Mouse (Mus musculus) forebrain, embryonic 12.5 days (tissue): ENCODE data around the gene Pam. TPM values are rescaled to one million over a fixed set of nuclear protein-coding genes. Genes with fewer than 3 reads are reported as not detected.

Source experiments
- ATAC-seq: fragments of 200-750 bp; cut with Nextera tagmentation; 2 replicates; pipeline ENCODE4 v1.8.0; 2017; ENCODE audit warnings: moderate TSS enrichment; ENCODE audit not compliant: low FRiP score
- H3K27ac ChIP-seq: fragments of 300-500 bp; sonication (generic); 2 replicates; pipeline ENCODE4 v1.5.1; 2016; ENCODE audit warnings: mild to moderate bottlenecking
- H3K27me3 ChIP-seq: fragments of 300-500 bp; sonication (generic); 2 replicates; pipeline ENCODE4 v1.6.1; 2016; ENCODE audit warnings: mild to moderate bottlenecking
- H3K36me3 ChIP-seq: fragments of 300-500 bp; sonication (generic); replicated peaks from 2 replicates; pipeline ENCODE4 v1.6.1; 2016; ENCODE audit warnings: mild to moderate bottlenecking
- H3K4me1 ChIP-seq: fragments of 300-500 bp; sonication (generic); 2 replicates; pipeline ENCODE4 v1.6.1; 2016
- H3K4me2 ChIP-seq: fragments of 300-500 bp; sonication (generic); 2 replicates; pipeline ENCODE4 v1.6.1; 2016; ENCODE audit warnings: mild to moderate bottlenecking, moderate library complexity
- H3K4me3 ChIP-seq: fragments of 300-500 bp; sonication (generic); replicated peaks from 2 replicates; pipeline ENCODE4 v1.5.1; 2016; ENCODE audit warnings: mild to moderate bottlenecking
- H3K9ac ChIP-seq: fragments of 300-500 bp; sonication (generic); 2 replicates; pipeline ENCODE4 v1.6.1; 2016; ENCODE audit warnings: mild to moderate bottlenecking
- H3K9me3 ChIP-seq: fragments of 300-500 bp; sonication (generic); 2 replicates; pipeline ENCODE4 v1.6.1; 2016
- WGBS: fragments of 180-500 bp; shearing (Covaris S2); methylation state at CpG from one replicate; pipeline ENCODE4 v1.1.7; 2016; 5-methylcytosine and 5-hydroxymethylcytosine counted together
- polyA plus RNA-seq: library from polyadenylated mRNA; unstranded; fragments of >200 nt; fragmentation: Nextera tagmentation; extraction: Ambion mirVana; gene quantifications from 2 replicates; pipeline ENCODE4 v1.2.1, GENCODE M21; 2016

Gene Pam
- polyA plus RNA-seq, 1 experiment from 2014 or later, result 29.8 TPM

DNA sequence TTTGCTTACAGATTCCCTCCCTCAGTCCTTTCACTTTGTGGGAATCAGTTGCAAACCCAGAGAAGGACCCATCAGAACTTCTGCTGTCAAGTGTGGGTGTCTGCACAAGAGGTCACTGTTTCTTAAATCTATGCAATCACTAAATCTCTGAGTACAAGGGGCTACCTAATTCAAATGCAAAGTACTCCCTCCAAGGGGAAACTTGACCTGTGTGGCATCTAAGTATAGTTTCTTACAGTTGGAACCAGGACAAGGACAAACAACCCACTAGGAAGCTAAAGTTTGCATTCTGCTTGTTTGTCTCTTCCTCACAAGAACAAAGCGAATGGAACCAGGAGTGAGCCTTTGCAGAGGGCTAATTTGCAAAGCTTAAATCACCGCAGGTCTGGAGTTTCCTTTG lies 22.3 kb downstream of the Pam start:
- Histone ChIP-seq H3K9me3 (no peaks in the 10 kb centered on the region), H3K27ac (no peak overlapping the region), H3K4me2 (no peak overlapping the region), H3K36me3 (no peaks in the 10 kb centered on the region), H3K9ac (no peak overlapping the region), H3K4me3 (no peak overlapping the region), H3K27me3 (no peaks in the 10 kb centered on the region), H3K4me1 (peaks cover 9% of the 10 kb centered on the region; the same call in 1 of the 2 replicates)
- ATAC-seq, result no peak
- 18% methylated on average over 2 of the region's 2 CpGs for WGBS

DNA sequence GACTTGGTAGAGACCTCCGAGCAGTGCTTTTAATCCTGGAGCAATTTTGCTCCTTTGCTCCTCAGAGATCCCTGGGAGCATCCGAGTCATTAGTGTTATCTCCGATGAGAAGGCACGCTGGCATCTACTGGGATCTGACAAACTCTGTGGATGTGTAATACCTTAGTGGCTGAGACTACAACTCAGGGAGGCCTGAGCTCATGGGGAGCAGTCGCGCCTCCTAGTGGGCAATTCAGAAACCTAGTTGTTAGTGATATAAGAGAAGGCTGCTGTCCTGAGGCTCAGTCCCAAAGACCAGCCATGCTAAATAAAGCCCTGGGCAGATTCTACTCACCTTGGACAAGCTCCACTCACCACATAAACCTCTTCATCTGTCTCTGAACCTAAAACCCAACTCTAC lies 23.4 kb downstream of the Pam start:
- no peak overlapping the region for H3K27ac ChIP-seq
- H3K4me2 ChIP-seq, result no peak overlapping the region
- H3K4me3 ChIP-seq, result no peak overlapping the region
- H3K9ac ChIP-seq, result no peak overlapping the region
- H3K36me3 ChIP-seq, result no peaks in the 10 kb centered on the region
- no peaks in the 10 kb centered on the region for H3K27me3 ChIP-seq
- H3K9me3 ChIP-seq, result no peaks in the 10 kb centered on the region
- peaks cover 9% of the 10 kb centered on the region; the same call in 1 of the 2 replicates for H3K4me1 ChIP-seq
- 57% methylated on average over 6 of the region's 6 CpGs for WGBS
- ATAC-seq, result peak; percentile 33; the same call in 1 of the 2 replicates

DNA sequence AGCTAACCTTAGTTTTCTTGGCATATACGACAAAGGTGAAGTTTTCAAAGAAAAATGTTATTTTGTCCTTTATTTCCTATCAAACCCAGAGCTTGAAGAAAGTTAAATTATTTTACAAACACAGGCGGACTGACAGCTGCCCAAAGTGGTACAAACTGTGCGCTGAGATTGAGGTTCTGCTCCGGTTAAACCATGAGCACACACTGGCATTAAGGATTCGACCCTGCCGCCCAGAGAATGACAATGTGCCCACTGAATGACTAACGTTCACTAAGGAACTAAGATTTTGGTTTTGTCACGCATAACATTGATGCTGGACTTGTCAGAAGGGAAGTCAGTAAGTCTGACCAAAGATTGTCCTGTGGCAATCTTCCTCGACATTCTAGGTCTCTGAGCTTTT lies 24.0 kb downstream of the Pam start:
- Histone ChIP-seq H3K4me1 (peaks cover 9% of the 10 kb centered on the region; the same call in 1 of the 2 replicates), H3K4me3 (no peak overlapping the region), H3K9ac (no peak overlapping the region), H3K36me3 (no peaks in the 10 kb centered on the region), H3K27ac (no peak overlapping the region), H3K4me2 (no peak overlapping the region), H3K27me3 (no peaks in the 10 kb centered on the region), H3K9me3 (no peaks in the 10 kb centered on the region)
- 88% methylated on average over 9 of the region's 9 CpGs for WGBS
- ATAC-seq, result no peak

DNA sequence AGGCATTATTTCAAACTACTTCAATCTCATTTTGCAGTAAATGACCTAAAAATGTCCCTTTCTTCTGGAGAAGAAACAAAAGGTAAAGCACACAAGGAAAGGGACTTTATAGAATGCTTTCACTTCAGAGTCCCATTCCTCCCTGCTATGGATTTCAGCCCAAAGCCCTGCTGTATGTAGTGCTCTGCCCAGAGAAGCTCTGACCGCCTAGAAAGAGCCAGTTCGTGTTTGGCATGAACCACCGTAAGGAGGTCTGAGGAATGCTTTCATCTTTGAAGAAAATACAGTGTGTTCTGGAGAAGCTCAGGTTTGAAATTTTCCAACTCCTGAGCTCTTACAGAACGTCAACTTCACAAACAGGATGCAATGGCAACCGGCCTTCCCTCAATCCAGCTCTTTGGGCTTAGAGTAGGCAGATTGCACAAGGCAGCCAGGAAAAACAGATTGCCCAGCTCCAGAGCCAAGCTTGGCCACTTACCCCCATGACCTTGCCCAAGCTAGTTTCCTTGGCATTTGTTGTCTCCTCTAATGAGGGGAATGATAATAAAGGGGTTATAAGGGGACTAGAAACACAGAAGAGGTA lies 24.6 kb downstream of the Pam start:
- no peak overlapping the region for H3K27ac ChIP-seq
- H3K36me3 ChIP-seq, result no peaks in the 10 kb centered on the region
- no peak overlapping the region for H3K4me2 ChIP-seq
- no peak overlapping the region for H3K9ac ChIP-seq
- peaks cover 9% of the 10 kb centered on the region; the same call in 1 of the 2 replicates for H3K4me1 ChIP-seq
- WGBS, result 71% methylated on average over 5 of the region's 5 CpGs
- H3K4me3 ChIP-seq, result no peak overlapping the region
- H3K9me3 ChIP-seq, result no peaks in the 10 kb centered on the region
- H3K27me3 ChIP-seq, result no peaks in the 10 kb centered on the region
- no peak for ATAC-seq

DNA sequence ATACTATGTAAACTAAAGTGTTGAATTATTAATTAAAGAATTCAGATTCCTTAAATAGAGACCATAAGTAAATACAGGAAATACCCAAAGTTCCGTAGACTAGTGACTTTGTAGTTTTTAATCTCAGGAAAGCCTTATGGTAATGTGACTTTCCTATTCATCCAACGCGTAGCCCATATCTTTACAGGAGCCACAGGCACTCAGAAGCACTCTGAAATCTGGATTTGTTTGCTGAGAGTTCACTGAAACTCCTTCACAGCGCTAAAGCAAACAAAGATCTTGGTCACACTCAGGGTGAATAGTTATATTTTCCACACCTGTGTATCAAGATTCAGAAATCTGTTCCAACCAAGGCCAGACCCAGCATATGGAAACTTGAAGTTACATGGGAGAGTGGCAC lies 27.3 kb downstream of the Pam start:
- H3K4me1 ChIP-seq, result peaks cover 3% of the 10 kb centered on the region; the same call in 1 of the 2 replicates
- H3K4me2 ChIP-seq, result no peak overlapping the region
- no peak overlapping the region for H3K27ac ChIP-seq
- H3K4me3 ChIP-seq, result no peak overlapping the region
- H3K27me3 ChIP-seq, result no peaks in the 10 kb centered on the region
- no peaks in the 10 kb centered on the region for H3K9me3 ChIP-seq
- H3K36me3 ChIP-seq, result no peaks in the 10 kb centered on the region
- ATAC-seq, result no peak
- 94% methylated on average over 4 of the region's 4 CpGs for WGBS
- H3K9ac ChIP-seq, result no peak overlapping the region

DNA sequence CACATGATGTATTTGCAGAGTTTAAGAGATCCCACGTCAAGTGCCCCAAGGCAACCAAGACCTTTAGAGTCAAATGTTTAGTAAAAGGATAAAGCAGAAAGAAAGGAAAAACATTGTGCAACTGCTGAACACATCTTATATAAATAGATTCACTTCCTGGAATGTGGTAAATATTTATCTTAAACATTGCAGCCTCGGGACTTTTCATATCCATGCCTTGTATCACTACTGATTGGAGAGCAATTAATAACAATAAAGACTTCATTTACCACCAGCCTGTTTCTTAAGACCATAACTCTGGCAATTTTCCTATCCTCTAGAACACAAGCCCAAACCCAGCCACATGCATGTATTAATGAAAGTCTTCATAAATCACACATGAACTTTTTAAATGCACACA lies 33.4 kb downstream of the Pam start:
- H3K9ac ChIP-seq, result no peak overlapping the region
- ATAC-seq, result no peak
- 84% methylated on average over 2 of the region's 2 CpGs for WGBS

DNA sequence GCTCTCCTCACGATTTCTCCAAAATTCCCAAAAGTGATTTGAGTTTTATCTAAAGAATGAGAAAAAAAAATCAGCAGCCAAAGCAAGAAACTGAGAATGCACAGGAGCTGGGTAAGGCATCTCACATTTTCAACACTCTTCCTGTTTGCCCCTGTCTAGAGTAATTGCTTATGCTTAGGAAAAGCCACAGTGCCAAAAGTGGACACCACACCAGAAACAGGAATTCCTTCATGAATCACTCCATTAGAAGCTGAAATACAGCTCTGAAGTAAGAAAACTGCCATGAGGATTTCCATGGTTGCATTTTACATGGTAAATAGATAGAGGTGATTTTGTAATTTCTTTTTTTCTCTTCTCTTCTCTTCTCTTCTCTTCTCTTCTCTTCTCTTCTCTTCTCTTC lies 36.0 kb downstream of the Pam start:
- no peak for ATAC-seq
- no peaks in the 10 kb centered on the region for H3K27me3 ChIP-seq
- H3K4me1 ChIP-seq, result peaks cover 15% of the 10 kb centered on the region
- H3K4me2 ChIP-seq, result no peak overlapping the region
- H3K9me3 ChIP-seq, result no peaks in the 10 kb centered on the region
- WGBS, result 74% methylated on average over 1 of the region's 1 CpGs
- no peaks in the 10 kb centered on the region for H3K36me3 ChIP-seq
- no peak overlapping the region for H3K9ac ChIP-seq
- no peak overlapping the region for H3K4me3 ChIP-seq
- no peak overlapping the region for H3K27ac ChIP-seq

More for the DNA sequence above, 33.4 kb downstream of the Pam start:
- H3K4me1 ChIP-seq, result 0 out of 2 replicates have a peak, but pooled peaks cover 4% of the 10 kb centered on the region
- H3K27ac ChIP-seq, result no peak overlapping the region
- H3K27me3 ChIP-seq, result no peaks in the 10 kb centered on the region
- no peaks in the 10 kb centered on the region for H3K9me3 ChIP-seq
- no peak overlapping the region for H3K4me2 ChIP-seq
- H3K4me3 ChIP-seq, result no peak overlapping the region
- no peaks in the 10 kb centered on the region for H3K36me3 ChIP-seq

DNA sequence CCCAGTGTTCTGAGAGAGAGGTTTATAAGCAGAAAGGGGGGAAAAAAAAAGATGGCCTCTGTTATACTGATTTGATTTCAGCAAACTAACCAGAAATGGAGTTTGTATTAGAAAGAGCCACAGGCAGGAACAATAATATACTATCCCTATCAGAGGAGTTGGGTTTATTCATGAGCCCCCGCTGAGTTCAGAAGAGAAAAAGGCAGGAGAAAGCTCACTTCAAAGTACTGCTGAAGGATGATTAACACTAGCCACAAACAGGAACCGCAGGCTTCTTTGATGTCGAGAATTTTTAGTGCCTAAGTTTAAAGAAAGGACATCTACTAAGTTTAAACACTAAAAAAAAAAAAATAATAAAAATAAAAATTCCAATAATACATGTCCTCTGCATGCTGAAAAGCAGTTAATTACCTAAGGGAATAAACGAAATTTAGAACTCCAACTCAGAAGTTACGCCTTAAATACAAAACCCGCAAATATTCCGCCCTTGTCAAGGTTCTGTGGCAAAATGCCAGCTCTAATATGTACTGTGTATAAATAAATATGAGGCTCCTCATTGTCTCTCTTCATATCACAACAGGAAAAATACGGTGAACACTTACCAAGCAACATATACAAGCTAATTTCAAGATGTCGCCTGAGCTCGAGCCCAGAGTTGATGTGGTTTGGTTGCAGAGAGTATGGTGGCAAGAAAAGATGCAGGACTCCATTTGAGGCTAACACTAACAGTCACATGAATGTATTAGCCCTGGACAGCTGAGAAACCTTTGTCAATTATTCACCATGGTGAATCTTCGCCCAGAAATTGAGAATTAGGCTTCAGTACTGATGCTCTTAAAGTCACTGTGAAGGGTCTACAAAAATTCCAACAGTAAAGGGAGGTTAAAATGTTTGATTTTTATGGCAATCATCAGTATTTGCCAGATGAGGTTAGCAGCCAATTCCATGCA lies 38.2 kb downstream of the Pam start:
- H3K27me3 ChIP-seq, result no peaks in the 10 kb centered on the region
- H3K4me3 ChIP-seq, result no peak overlapping the region
- ATAC-seq, result no peak
- no peaks in the 10 kb centered on the region for H3K36me3 ChIP-seq
- no peak overlapping the region for H3K9ac ChIP-seq
- H3K9me3 ChIP-seq, result no peaks in the 10 kb centered on the region
- 62% methylated on average over 11 of the region's 11 CpGs for WGBS
- H3K27ac ChIP-seq, result no peak overlapping the region
- peaks cover 21% of the 10 kb centered on the region for H3K4me1 ChIP-seq
- no peak overlapping the region for H3K4me2 ChIP-seq

DNA sequence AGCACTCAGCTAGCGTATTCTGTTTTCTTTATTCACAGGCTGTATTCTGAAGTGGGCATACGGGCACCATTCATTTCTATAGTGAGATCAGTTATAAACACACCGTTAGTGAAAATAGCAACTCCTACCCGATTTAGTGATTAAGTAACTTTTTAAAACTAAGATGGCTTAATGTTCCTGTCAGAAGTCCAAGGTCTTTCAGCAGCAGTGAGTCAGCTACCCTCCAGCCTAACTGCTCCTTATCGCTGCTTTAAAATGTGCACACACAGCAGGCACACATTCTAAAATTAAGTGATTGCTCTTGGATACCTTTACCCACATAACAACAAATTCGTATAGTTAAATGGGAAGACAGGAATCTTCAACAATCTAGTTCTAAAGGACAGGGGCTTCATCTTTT lies 39.2 kb downstream of the Pam start:
- no peak overlapping the region for H3K9ac ChIP-seq
- no peak overlapping the region for H3K27ac ChIP-seq
- H3K36me3 ChIP-seq, result no peaks in the 10 kb centered on the region
- no peak overlapping the region for H3K4me2 ChIP-seq
- ATAC-seq, result no peak
- H3K4me3 ChIP-seq, result no peak overlapping the region
- no peaks in the 10 kb centered on the region for H3K27me3 ChIP-seq
- 57% methylated on average over 6 of the region's 6 CpGs for WGBS
- no peaks in the 10 kb centered on the region for H3K9me3 ChIP-seq
- peaks cover 21% of the 10 kb centered on the region for H3K4me1 ChIP-seq

DNA sequence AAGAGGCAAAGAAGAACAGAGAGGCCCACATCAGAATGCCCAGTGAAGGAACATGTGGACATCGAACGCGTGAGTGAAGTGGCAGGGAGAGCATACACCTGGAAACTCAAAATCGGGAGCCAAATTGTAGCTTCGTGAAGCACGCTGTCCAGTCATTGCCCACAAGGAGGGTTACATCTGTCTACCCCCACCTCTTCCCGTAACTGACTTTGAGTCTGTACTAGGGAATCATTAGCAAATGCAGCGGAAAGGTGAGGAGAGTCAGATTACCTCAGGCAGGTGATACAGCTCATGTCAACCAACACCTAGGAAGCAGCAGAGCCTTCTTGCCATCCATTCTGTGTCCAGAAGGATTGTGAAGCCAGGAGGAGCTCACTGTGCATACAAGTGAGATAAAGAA lies 39.9 kb downstream of the Pam start:
- H3K27ac ChIP-seq, result no peak overlapping the region
- H3K27me3 ChIP-seq, result no peaks in the 10 kb centered on the region
- H3K4me1 ChIP-seq, result peaks cover 21% of the 10 kb centered on the region
- no peak overlapping the region for H3K4me2 ChIP-seq
- H3K4me3 ChIP-seq, result no peak overlapping the region
- 94% methylated on average over 8 of the region's 8 CpGs for WGBS
- H3K9me3 ChIP-seq, result no peaks in the 10 kb centered on the region
- H3K36me3 ChIP-seq, result no peaks in the 10 kb centered on the region
- no peak overlapping the region for H3K9ac ChIP-seq
- ATAC-seq, result no peak

DNA sequence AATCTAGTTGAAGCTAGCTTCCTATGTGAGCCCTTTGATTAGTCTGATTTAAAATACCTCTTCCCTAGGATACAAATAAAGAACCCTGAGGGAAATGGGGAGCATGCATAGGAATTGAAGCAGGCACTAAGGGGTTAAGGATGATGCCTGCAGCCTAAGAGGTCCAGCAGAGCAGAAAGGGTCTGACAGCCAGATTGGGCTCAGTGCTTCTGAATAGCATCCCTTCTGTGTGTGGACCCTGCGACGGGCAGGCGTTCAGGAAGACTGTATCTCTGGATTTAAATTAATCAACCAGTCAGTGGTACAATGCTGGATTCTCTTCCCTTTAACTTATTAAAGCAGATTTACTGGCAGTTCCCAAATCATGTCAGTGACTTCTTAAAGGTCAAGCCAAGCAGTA lies 41.5 kb downstream of the Pam start:
- Histone ChIP-seq H3K4me1 (peaks cover 28% of the 10 kb centered on the region), H3K4me2 (no peak overlapping the region), H3K9me3 (no peaks in the 10 kb centered on the region), H3K27ac (peak overlapping the region; percentile 11; the same call in 1 of the 2 replicates), H3K36me3 (no peaks in the 10 kb centered on the region), H3K9ac (no peak overlapping the region), H3K4me3 (no peak overlapping the region), H3K27me3 (no peaks in the 10 kb centered on the region)
- WGBS, result 8% methylated on average over 3 of the region's 3 CpGs
- ATAC-seq, result peak; percentile 71

DNA sequence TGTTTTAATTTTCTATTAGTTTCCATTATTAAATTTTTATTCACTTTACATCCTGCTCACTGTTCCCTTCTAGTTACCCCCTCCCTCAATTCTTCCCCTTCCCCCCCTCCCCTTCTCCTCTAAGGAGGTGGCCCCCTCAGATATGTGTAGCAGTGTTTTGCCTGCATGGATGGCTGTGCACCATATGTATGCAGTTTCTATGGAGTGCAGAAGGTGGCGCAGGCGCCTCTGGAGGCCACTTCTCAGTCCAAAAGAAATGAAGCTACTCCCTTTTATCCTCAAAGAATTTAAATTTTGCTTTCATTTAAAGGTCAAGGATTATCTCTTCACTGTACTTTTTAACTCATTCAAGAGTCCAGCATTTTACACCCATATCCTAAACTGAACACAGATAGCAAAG lies 42.0 kb downstream of the Pam start:
- no peaks in the 10 kb centered on the region for H3K9me3 ChIP-seq
- H3K27ac ChIP-seq, result no peak overlapping the region
- no peaks in the 10 kb centered on the region for H3K36me3 ChIP-seq
- H3K27me3 ChIP-seq, result no peaks in the 10 kb centered on the region
- no peak overlapping the region for H3K9ac ChIP-seq
- no peak for ATAC-seq
- peaks cover 28% of the 10 kb centered on the region for H3K4me1 ChIP-seq
- H3K4me2 ChIP-seq, result no peak overlapping the region
- 51% methylated on average over 2 of the region's 2 CpGs for WGBS
- no peak overlapping the region for H3K4me3 ChIP-seq

DNA sequence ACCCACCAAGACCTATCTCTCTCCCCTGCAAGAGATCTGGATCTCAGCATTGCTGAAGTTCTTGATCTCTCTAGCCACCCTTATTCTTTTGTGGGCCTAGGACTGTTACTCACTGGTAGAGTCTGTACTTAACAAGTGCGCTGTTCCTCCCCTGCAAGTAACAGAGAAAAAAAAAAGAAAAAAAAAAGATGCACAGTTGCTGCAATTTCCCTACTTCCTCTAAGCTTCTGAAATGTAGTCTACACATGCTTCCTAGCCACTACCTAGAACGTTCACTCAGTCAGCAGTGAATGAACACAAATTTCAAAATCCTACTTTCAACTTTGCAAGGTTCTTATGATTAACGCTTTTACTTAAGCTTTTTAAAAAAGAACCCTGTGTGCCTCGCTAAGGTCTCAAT lies 42.7 kb downstream of the Pam start:
- Histone ChIP-seq H3K9ac (no peak overlapping the region), H3K27ac (no peak overlapping the region), H3K4me3 (no peak overlapping the region), H3K9me3 (no peaks in the 10 kb centered on the region), H3K4me1 (peaks cover 35% of the 10 kb centered on the region), H3K36me3 (no peaks in the 10 kb centered on the region), H3K4me2 (no peak overlapping the region), H3K27me3 (no peaks in the 10 kb centered on the region)
- 88% methylated on average over 4 of the region's 4 CpGs for WGBS
- ATAC-seq, result no peak
